Mouse (Mus musculus): ENCODE results near the gene Sh2d5. TPM values are rescaled to one million over a fixed set of nuclear protein-coding genes. Genes with fewer than 3 reads are reported as not detected.

Sh2d5 gene
- polyA plus RNA-seq, 1 experiment = 0.23 TPM

DNA sequence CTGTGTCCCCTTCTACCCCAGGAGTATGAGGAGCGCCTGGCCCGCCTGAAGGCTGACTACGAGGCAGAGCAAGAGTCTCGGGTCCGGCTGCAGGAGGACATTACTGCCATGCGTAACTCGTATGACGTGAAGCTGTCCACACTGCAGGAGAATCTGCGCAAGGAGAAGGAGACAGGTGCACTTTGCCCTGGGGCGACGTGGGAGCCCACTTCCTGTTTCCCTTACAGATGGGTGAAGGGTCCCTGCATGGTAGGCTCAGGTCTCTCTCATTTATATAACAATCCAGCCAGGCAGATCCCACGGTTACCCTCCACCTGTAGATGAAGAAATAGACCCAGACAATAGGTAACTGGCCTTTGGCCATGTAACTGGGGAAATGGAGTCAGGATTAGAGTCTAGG is 36.2 kb downstream of the Sh2d5 start:
- Histone ChIP-seq H3K27ac (ENCODE audit: insufficient read depth, low read depth, low read length) (no peak overlapping the region), H3K27me3 (replicated peaks; ENCODE audit: control insufficient read depth, insufficient read depth, low read length) (no peaks in the 10 kb centered on the region), H3K4me1 (ENCODE audit: control insufficient read depth, insufficient read depth, low read length) (no peaks in the 10 kb centered on the region), H3K4me3 (ENCODE audit: insufficient read depth, low read depth, low read length) (no peak overlapping the region), H3K36me3 (ENCODE audit: control insufficient read depth, insufficient read depth, low read length) (no peaks in the 10 kb centered on the region)
- 79% methylated on average over 12 of the region's 12 CpGs for WGBS
- TF ChIP-seq POLR2A (IDR thresholded peaks at IDR 0.05; ENCODE audit: low read depth, low read length) (no peak), CTCF (conservative IDR thresholded peaks at IDR 0.05; ENCODE audit: insufficient read depth, insufficient read length, low read depth, low read length) (no peak)
- DNase-seq = no peak

DNA sequence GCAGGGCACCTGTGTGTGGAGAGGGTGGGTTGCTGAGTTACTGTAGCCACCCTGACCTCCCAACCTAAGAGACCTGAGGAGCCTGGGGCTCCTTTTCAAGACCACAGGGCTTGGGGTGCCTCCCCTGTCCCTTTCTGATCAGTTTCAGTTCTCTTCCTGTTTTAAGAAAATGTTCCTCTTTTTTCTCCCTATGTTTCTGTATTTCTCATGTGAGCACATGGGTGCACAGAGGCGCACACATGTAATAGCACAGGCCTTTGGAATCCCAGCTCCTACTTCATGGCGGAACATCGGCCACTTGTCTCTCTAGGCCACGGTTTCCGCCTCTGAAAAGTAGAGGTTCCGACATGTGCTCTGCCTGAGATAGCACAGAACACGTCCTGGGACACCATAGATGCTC is 38.5 kb downstream of the Sh2d5 start:
- 86% methylated on average over 7 of the region's 7 CpGs for WGBS
- TF ChIP-seq CTCF (conservative IDR thresholded peaks at IDR 0.05; ENCODE audit: insufficient read depth, insufficient read length, low read depth, low read length) (no peak), POLR2A (IDR thresholded peaks at IDR 0.05; ENCODE audit: low read depth, low read length) (no peak)
- no peak for DNase-seq
- no peaks in the 10 kb centered on the region for H3K27me3 ChIP-seq (replicated peaks; ENCODE audit: control insufficient read depth, insufficient read depth, low read length)
- no peaks in the 10 kb centered on the region for H3K4me1 ChIP-seq (ENCODE audit: control insufficient read depth, insufficient read depth, low read length)
- H3K27ac ChIP-seq (ENCODE audit: insufficient read depth, low read depth, low read length) = no peak overlapping the region
- H3K4me3 ChIP-seq (ENCODE audit: insufficient read depth, low read depth, low read length) = no peak overlapping the region
- no peaks in the 10 kb centered on the region for H3K36me3 ChIP-seq (ENCODE audit: control insufficient read depth, insufficient read depth, low read length)

DNA sequence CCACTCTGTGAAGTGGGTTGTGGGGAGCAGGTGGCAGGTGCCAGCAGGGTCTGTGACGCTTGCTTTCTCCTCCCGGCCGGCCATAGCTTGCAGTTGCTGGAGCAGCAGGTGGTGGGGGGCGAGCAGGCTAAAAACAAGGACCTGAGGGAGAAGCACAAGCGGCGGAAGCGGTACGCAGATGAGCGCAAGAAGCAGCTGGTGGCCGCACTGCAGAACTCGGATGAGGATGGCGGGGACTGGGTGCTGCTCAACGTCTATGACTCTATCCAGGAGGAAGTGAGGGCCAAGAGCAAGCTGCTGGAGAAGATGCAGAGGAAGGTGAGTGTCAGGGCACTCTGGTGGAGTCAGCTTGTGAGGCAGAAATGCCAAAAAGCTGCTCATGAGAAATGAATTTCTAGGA is 41.8 kb downstream of the Sh2d5 start:
- no peak for DNase-seq
- TF ChIP-seq POLR2A (IDR thresholded peaks at IDR 0.05; ENCODE audit: low read depth, low read length) (no peak), CTCF (conservative IDR thresholded peaks at IDR 0.05; ENCODE audit: insufficient read depth, insufficient read length, low read depth, low read length) (no peak)
- H3K36me3 ChIP-seq (ENCODE audit: control insufficient read depth, insufficient read depth, low read length) = no peaks in the 10 kb centered on the region
- H3K27ac ChIP-seq (ENCODE audit: insufficient read depth, low read depth, low read length) = no peak overlapping the region
- H3K4me1 ChIP-seq (ENCODE audit: control insufficient read depth, insufficient read depth, low read length) = no peaks in the 10 kb centered on the region
- no peaks in the 10 kb centered on the region for H3K27me3 ChIP-seq (replicated peaks; ENCODE audit: control insufficient read depth, insufficient read depth, low read length)
- no peak overlapping the region for H3K4me3 ChIP-seq (ENCODE audit: insufficient read depth, low read depth, low read length)
- 87% methylated on average over 13 of the region's 13 CpGs for WGBS

DNA sequence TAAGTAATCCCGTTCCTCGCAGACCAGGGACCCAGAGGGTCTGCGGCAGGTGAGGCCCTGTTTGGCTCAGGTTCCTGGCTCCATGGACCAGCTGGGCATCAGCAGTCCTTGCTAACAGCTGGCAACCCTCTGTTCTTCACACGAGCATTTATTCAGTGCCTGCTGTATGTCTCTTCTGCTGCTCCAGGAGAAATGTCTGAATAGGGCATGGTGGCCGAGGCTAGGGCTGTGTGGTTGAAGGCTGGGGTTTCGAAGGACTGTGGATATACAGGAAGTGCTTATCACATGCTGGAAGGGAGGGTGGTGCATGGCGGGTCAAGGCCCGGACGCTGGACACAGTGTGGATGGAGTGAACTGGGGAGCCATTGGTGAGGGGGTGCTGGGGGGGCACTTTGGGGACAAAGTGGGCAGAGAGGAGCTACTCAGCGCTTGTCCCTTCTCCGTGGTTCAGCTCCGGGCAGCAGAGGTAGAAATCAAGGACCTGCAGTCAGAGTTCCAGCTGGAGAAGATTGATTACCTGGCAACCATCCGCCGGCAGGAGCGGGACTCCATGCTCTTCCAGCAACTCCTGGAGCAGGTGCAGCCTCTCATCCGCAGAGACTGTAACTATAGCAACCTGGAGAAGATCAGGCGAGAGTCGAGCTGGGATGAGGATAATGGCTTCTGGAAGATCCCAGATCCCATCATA is 43.2 kb downstream of the Sh2d5 start:
- Histone ChIP-seq H3K36me3 (ENCODE audit: control insufficient read depth, insufficient read depth, low read length) (no peaks in the 10 kb centered on the region), H3K4me1 (ENCODE audit: control insufficient read depth, insufficient read depth, low read length) (no peaks in the 10 kb centered on the region), H3K27ac (ENCODE audit: insufficient read depth, low read depth, low read length) (no peak overlapping the region), H3K4me3 (ENCODE audit: insufficient read depth, low read depth, low read length) (no peak overlapping the region), H3K27me3 (replicated peaks; ENCODE audit: control insufficient read depth, insufficient read depth, low read length) (no peaks in the 10 kb centered on the region)
- no peak for DNase-seq
- WGBS = 70% methylated on average over 18 of the region's 18 CpGs
- no peak for TF ChIP-seq CTCF (conservative IDR thresholded peaks at IDR 0.05; ENCODE audit: insufficient read depth, insufficient read length, low read depth, low read length)
- TF ChIP-seq POLR2A (IDR thresholded peaks at IDR 0.05; ENCODE audit: low read depth, low read length) = no peak

DNA sequence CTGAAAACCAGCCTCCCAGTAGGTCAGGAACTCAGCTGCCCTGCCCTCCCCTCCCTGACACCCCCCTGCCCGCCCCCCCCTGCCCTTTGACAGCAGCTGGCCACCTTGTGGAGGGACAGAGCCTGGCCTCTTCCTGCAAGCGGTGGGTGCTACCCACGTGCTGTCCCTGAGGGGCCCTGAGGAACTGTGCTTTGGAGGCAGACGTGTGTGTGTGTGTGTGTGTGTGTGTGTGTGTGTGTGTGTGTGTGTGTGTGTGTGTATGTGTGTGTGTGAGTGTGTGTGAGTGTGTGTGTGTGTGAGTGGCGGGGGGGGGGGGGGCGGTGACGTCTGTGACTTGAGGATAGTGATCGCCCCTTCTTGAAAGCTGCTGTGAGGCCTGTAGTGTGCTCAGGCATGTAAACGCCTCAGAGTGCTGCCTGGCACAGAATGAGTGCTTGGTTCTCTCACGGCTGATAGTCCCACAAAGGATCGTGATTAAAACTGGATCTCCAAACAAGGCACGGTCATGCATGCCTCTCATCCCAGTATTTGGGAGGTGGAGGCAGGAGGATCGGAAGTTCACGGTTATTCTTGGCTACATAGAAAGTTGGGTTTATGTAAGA is 43.8 kb downstream of the Sh2d5 start:
- H3K4me3 ChIP-seq (ENCODE audit: insufficient read depth, low read depth, low read length) = no peak overlapping the region
- no peaks in the 10 kb centered on the region for H3K27me3 ChIP-seq (replicated peaks; ENCODE audit: control insufficient read depth, insufficient read depth, low read length)
- 60% methylated on average over 10 of the region's 14 CpGs for WGBS
- no peak for DNase-seq
- TF ChIP-seq CTCF (conservative IDR thresholded peaks at IDR 0.05; ENCODE audit: insufficient read depth, insufficient read length, low read depth, low read length) (no peak), POLR2A (IDR thresholded peaks at IDR 0.05; ENCODE audit: low read depth, low read length) (no peak)
- no peak overlapping the region for H3K27ac ChIP-seq (ENCODE audit: insufficient read depth, low read depth, low read length)
- H3K4me1 ChIP-seq (ENCODE audit: control insufficient read depth, insufficient read depth, low read length) = no peaks in the 10 kb centered on the region
- H3K36me3 ChIP-seq (ENCODE audit: control insufficient read depth, insufficient read depth, low read length) = no peaks in the 10 kb centered on the region

DNA sequence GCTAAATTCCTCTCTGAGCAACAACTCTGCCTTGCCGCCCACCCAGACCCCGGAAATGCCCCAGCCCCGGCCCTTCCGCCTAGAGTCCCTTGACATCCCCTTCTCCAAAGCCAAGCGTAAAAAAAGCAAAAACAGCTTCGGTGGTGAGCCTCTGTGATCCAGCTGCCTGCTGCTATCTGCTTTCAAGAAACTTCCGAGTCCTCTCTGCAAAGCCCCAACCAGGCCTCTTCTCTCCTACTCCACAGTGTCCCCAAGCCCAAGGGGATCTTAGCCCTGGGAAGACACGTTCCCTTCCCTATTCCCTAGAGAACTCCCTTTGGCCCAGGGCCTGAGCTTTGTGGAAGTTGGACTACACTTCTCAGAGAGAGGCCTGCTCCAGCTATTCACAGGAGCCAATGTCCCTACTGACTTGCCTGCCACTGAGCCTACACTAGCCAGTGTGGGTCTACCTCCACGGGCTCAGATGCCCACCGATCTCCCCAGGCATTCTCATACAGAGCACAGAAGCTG is 51.1 kb downstream of the Sh2d5 start:
- no peaks in the 10 kb centered on the region for H3K36me3 ChIP-seq (ENCODE audit: control insufficient read depth, insufficient read depth, low read length)
- no peak for TF ChIP-seq POLR2A (IDR thresholded peaks at IDR 0.05; ENCODE audit: low read depth, low read length)
- TF ChIP-seq CTCF (conservative IDR thresholded peaks at IDR 0.05; ENCODE audit: insufficient read depth, insufficient read length, low read depth, low read length) = no peak
- H3K4me1 ChIP-seq (ENCODE audit: control insufficient read depth, insufficient read depth, low read length) = peaks cover 4% of the 10 kb centered on the region
- no peak overlapping the region for H3K4me3 ChIP-seq (ENCODE audit: insufficient read depth, low read depth, low read length)
- 85% methylated on average over 10 of the region's 10 CpGs for WGBS
- no peak for DNase-seq
- no peaks in the 10 kb centered on the region for H3K27me3 ChIP-seq (replicated peaks; ENCODE audit: control insufficient read depth, insufficient read depth, low read length)
- no peak overlapping the region for H3K27ac ChIP-seq (ENCODE audit: insufficient read depth, low read depth, low read length)

DNA sequence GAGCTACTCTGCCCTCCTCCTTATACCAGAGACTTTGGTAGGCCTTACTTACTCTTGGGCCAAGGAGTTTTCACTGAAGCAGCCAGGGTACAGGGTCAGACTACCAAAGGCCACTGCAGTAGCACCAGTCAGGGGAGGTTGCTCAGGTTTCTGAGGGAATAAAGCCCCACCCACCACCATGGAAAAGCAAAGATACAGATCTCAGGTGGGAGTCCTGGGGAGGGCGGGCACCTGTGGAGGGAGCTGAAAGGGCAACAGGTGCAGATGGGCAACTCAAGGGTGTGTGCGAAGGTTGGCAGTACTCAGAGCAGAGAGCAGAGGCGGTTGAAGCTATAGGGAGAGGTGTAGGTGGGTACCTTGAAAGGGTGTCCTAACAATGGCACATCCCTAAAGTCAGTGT is 52.8 kb downstream of the Sh2d5 start:
- Histone ChIP-seq H3K36me3 (ENCODE audit: control insufficient read depth, insufficient read depth, low read length) (no peaks in the 10 kb centered on the region), H3K4me3 (ENCODE audit: insufficient read depth, low read depth, low read length) (no peak overlapping the region), H3K4me1 (ENCODE audit: control insufficient read depth, insufficient read depth, low read length) (peaks cover 4% of the 10 kb centered on the region), H3K27me3 (replicated peaks; ENCODE audit: control insufficient read depth, insufficient read depth, low read length) (no peaks in the 10 kb centered on the region), H3K27ac (ENCODE audit: insufficient read depth, low read depth, low read length) (no peak overlapping the region)
- no peak for DNase-seq
- TF ChIP-seq POLR2A (IDR thresholded peaks at IDR 0.05; ENCODE audit: low read depth, low read length) = no peak
- TF ChIP-seq CTCF (conservative IDR thresholded peaks at IDR 0.05; ENCODE audit: insufficient read depth, insufficient read length, low read depth, low read length) = no peak
- WGBS = 94% methylated on average over 3 of the region's 3 CpGs
